Mouse (Mus musculus) CH12.LX (cell line): ENCODE data around the gene Grk6. TPM values are rescaled to one million over a fixed set of nuclear protein-coding genes. Genes with fewer than 3 reads are reported as not detected.

Source experiments
- DNase-seq: peaks from one replicate; pipeline ENCODE4 v3.0.0-alpha.2; 2013; ENCODE audit errors: extremely low read depth
- H3K27ac ChIP-seq: 2 replicates; pipeline ENCODE4 v1.5.1; 2012; ENCODE audit warnings: low read depth, mild to moderate bottlenecking, control low read depth, moderate library complexity; ENCODE audit not compliant: insufficient read depth
- H3K27me3 ChIP-seq: replicated peaks from 2 replicates; pipeline ENCODE3; 2012; ENCODE audit warnings: inconsistent platforms
- H3K36me3 ChIP-seq, 2 experiments: replicated peaks in 1 of 2; 2 replicates each; pipeline versions ENCODE3 to v1.6.1; 2012; ENCODE audit warnings: inconsistent platforms in 1 of 2, low read length in 1 of 2, mild to moderate bottlenecking in 1 of 2, mixed read lengths in 1 of 2, moderate library complexity in 1 of 2; ENCODE audit not compliant: control insufficient read depth in 1 of 2, insufficient read depth in 1 of 2
- H3K4me1 ChIP-seq, 2 experiments: 2 replicates each; pipeline ENCODE4 v1.6.1; 2012; ENCODE audit warnings: inconsistent platforms in 1 of 2, moderate library complexity in 1 of 2; ENCODE audit not compliant: insufficient read depth in 2 of 2, control insufficient read depth in 1 of 2
- H3K4me2 ChIP-seq: 2 replicates; pipeline ENCODE4 v1.6.1; 2012; ENCODE audit warnings: low read depth, mild to moderate bottlenecking, control low read depth; ENCODE audit not compliant: poor library complexity, insufficient read depth, severe bottlenecking
- H3K4me3 ChIP-seq, 3 experiments: fragments of 150-350 bp in 1 of 3; sonication (generic) in 1 of 3; replicated peaks in 1 of 3; 2 replicates each; pipeline versions ENCODE3 to v1.5.1; 2011 to 2012; ENCODE audit warnings: low read depth in 2 of 3, low read length in 2 of 3, mild to moderate bottlenecking in 2 of 3, moderate library complexity in 2 of 3, control low read depth in 1 of 3, improper control_type of control experiment in 1 of 3, inconsistent platforms in 1 of 3, mixed read lengths in 1 of 3; ENCODE audit not compliant: poor library complexity in 1 of 3
- H3K79me2 ChIP-seq: replicated peaks from 2 replicates; pipeline ENCODE4 v1.6.1; 2012; ENCODE audit warnings: mild to moderate bottlenecking, moderate library complexity; ENCODE audit not compliant: control insufficient read depth, poor library complexity, insufficient read depth, severe bottlenecking; ENCODE audit errors: extremely low read depth
- H3K9ac ChIP-seq: 2 replicates; pipeline ENCODE4 v1.6.1; 2012; ENCODE audit warnings: low read depth, mild to moderate bottlenecking, control low read depth, moderate library complexity; ENCODE audit not compliant: insufficient read depth
- H3K9me3 ChIP-seq: replicated peaks from 2 replicates; pipeline ENCODE3; 2012; ENCODE audit warnings: low read length, inconsistent platforms, mixed read lengths
- BHLHE40 ChIP-seq: IDR thresholded peaks from 2 replicates; pipeline ENCODE4 v1.6.1; 2011; ENCODE audit warnings: mild to moderate bottlenecking, low read depth, low read length, improper control_type of control experiment
- CHD1 ChIP-seq: IDR thresholded peaks from 2 replicates; pipeline ENCODE4 v1.6.1; 2012; ENCODE audit warnings: low read depth, low read length, improper control_type of control experiment, inconsistent platforms
- CHD2 ChIP-seq: IDR thresholded peaks from 2 replicates; pipeline ENCODE4 v1.6.1; 2011; ENCODE audit warnings: low read length, improper control_type of control experiment
- CTCF ChIP-seq, 2 experiments: IDR thresholded peaks in 1 of 2; conservative IDR thresholded peaks in 1 of 2; 2 replicates each; pipeline ENCODE4 v1.5.1; 2011 to 2012; ENCODE audit warnings: low read depth in 2 of 2, low read length in 2 of 2, improper control_type of control experiment in 1 of 2, inconsistent platforms in 1 of 2, mild to moderate bottlenecking in 1 of 2, moderate library complexity in 1 of 2
- ELF1 ChIP-seq: IDR thresholded peaks from 2 replicates; pipeline ENCODE4 v1.6.1; 2014; ENCODE audit warnings: low read depth, mild to moderate bottlenecking, inconsistent platforms, low read length, improper control_type of control experiment
- EP300 ChIP-seq: IDR thresholded peaks from 2 replicates; pipeline ENCODE4 v1.6.1; 2011; ENCODE audit warnings: low read length, improper control_type of control experiment
- ETS1 ChIP-seq: conservative IDR thresholded peaks from 2 replicates; pipeline ENCODE4 v1.6.1; 2012; ENCODE audit warnings: low read depth, mild to moderate bottlenecking, inconsistent platforms, low read length, improper control_type of control experiment, moderate library complexity
- GABPA ChIP-seq: IDR thresholded peaks from 2 replicates; pipeline ENCODE4 v1.6.1; 2012; ENCODE audit warnings: low read depth, low read length, improper control_type of control experiment, inconsistent platforms; ENCODE audit not compliant: insufficient replicate concordance
- HCFC1 ChIP-seq: IDR thresholded peaks from 2 replicates; pipeline ENCODE4 v1.6.1; 2012; ENCODE audit warnings: low read depth, mild to moderate bottlenecking, inconsistent platforms, low read length, improper control_type of control experiment
- JUN ChIP-seq: IDR thresholded peaks from 2 replicates; pipeline ENCODE4 v1.6.1; 2011; ENCODE audit warnings: low read depth, mild to moderate bottlenecking, low read length, improper control_type of control experiment, moderate library complexity; ENCODE audit not compliant: insufficient read depth
- JUND ChIP-seq: conservative IDR thresholded peaks from 2 replicates; pipeline ENCODE4 v1.6.1; 2011; ENCODE audit warnings: low read depth, low read length, improper control_type of control experiment
- KAT2A ChIP-seq: IDR thresholded peaks from 2 replicates; pipeline ENCODE4 v1.6.1; 2012; ENCODE audit warnings: low read length, improper control_type of control experiment, inconsistent platforms; ENCODE audit not compliant: insufficient replicate concordance
- MAFK ChIP-seq: IDR thresholded peaks from 2 replicates; pipeline ENCODE4 v1.6.1; 2011; ENCODE audit warnings: low read length, improper control_type of control experiment; ENCODE audit not compliant: insufficient replicate concordance
- MAX ChIP-seq: IDR thresholded peaks from 2 replicates; pipeline ENCODE4 v1.6.1; 2011; ENCODE audit warnings: low read length, improper control_type of control experiment
- MAZ ChIP-seq: IDR thresholded peaks from 2 replicates; pipeline ENCODE4 v1.6.1; 2012; ENCODE audit warnings: low read depth, mild to moderate bottlenecking, inconsistent platforms, low read length, improper control_type of control experiment, moderate library complexity
- MEF2A ChIP-seq: IDR thresholded peaks from 2 replicates; pipeline ENCODE4 v1.6.1; 2014; ENCODE audit warnings: low read depth, mild to moderate bottlenecking, inconsistent platforms, low read length, improper control_type of control experiment, borderline replicate concordance
- MXI1 ChIP-seq: IDR thresholded peaks from 2 replicates; pipeline ENCODE4 v1.6.1; 2011; ENCODE audit warnings: mild to moderate bottlenecking, low read depth, low read length, improper control_type of control experiment
- PAX5 ChIP-seq: IDR thresholded peaks from 2 replicates; pipeline ENCODE4 v1.6.1; 2012; ENCODE audit warnings: low read length, inconsistent platforms, mixed read lengths
- POLR2AphosphoS2 ChIP-seq: IDR thresholded peaks from 2 replicates; pipeline ENCODE4 v1.6.1; 2011; ENCODE audit warnings: low read depth, low read length, improper control_type of control experiment
- RAD21 ChIP-seq: IDR thresholded peaks from 2 replicates; pipeline ENCODE4 v1.6.1; 2011; ENCODE audit warnings: low read depth, mild to moderate bottlenecking, low read length, improper control_type of control experiment, moderate library complexity
- RCOR1 ChIP-seq: conservative IDR thresholded peaks from 2 replicates; pipeline ENCODE4 v1.6.1; 2012; ENCODE audit warnings: low read depth, mild to moderate bottlenecking, inconsistent platforms, low read length, improper control_type of control experiment
- SIN3A ChIP-seq: IDR thresholded peaks from 2 replicates; pipeline ENCODE4 v1.6.1; 2012; ENCODE audit warnings: low read length, improper control_type of control experiment, inconsistent platforms
- TBP ChIP-seq: conservative IDR thresholded peaks from 2 replicates; pipeline ENCODE4 v1.6.1; 2011; ENCODE audit warnings: low read depth, low read length, improper control_type of control experiment
- TCF12 ChIP-seq: IDR thresholded peaks from 2 replicates; pipeline ENCODE4 v1.6.1; 2014; ENCODE audit warnings: low read depth, mild to moderate bottlenecking, inconsistent platforms, low read length, improper control_type of control experiment
- UBTF ChIP-seq: IDR thresholded peaks from 2 replicates; pipeline ENCODE4 v1.6.1; 2012; ENCODE audit warnings: low read depth, mild to moderate bottlenecking, inconsistent platforms, low read length, improper control_type of control experiment, moderate library complexity
- USF1 ChIP-seq: IDR thresholded peaks from 2 replicates; pipeline ENCODE4 v1.6.1; 2014; ENCODE audit warnings: low read depth, mild to moderate bottlenecking, inconsistent platforms, low read length, improper control_type of control experiment
- USF2 ChIP-seq: conservative IDR thresholded peaks from 2 replicates; pipeline ENCODE4 v1.6.1; 2011; ENCODE audit warnings: low read depth, low read length, improper control_type of control experiment
- ZC3H11A ChIP-seq: IDR thresholded peaks from 2 replicates; pipeline ENCODE4 v1.6.1; 2012; ENCODE audit warnings: low read depth, mild to moderate bottlenecking, inconsistent platforms, low read length, improper control_type of control experiment
- ZNF384 ChIP-seq: IDR thresholded peaks from 2 replicates; pipeline ENCODE4 v1.6.1; 2012; ENCODE audit warnings: low read depth, low read length, improper control_type of control experiment, inconsistent platforms
- dilution Hi-C: fragments of 300-500 bp; cut with MboI; formaldehyde crosslinking; loops from 2 replicates; pipeline ENCODE4 v1.14.3; 2020; ENCODE audit warnings: low sequenced_read_pairs; ENCODE audit not compliant: extremely low pct_unique_long_range_greater_than_20kb, extremely low pct_ligation_motif_present
- in situ Hi-C: fragments of 300-500 bp; cut with MboI; formaldehyde crosslinking; loops from 3 replicates; pipeline ENCODE4 v1.14.3; 2019; ENCODE audit warnings: low sequenced_read_pairs, low pct_ligation_motif_present, low pct_unique_long_range_greater_than_20kb, mixed read lengths
- polyA plus RNA-seq: library from polyadenylated mRNA; unstranded; fragments of >175 nt; gene quantifications from 2 replicates; pipeline ENCODE4 v1.2.1, GENCODE M21; 2012; ENCODE audit warnings: low read depth; ENCODE audit not compliant: insufficient read length
- total RNA-seq, 2 experiments: library from RNA; depleted of rRNA; stranded (reverse); fragments of 300-350 nt in 1 of 2; fragments of >200 nt in 1 of 2; gene quantifications; 2 replicates each; pipeline ENCODE4 v1.2.3; 2012 to 2014

The Grk6 gene
- total and polyA plus RNA-seq, 3 experiments: 59.0 to 71.0 (median 60.1) TPM

- Histone ChIP-seq H3K27ac (no peak overlapping the region), H3K4me1 (peaks cover 7 to 15% of the 10 kb centered on the region in 2 experiments), H3K4me2 (no peak overlapping the region), H3K4me3 (no peak overlapping the region), H3K27me3 (no peaks in the 10 kb centered on the region), H3K36me3 (peaks cover 48 to 90% of the 10 kb centered on the region in 2 experiments), H3K79me2 (no peaks in the 10 kb centered on the region), H3K9me3 (no peaks in the 10 kb centered on the region), H3K9ac (no peak overlapping the region)
- dilution Hi-C loops: no loop called here
- DNase-seq: no peak
- TF ChIP-seq PAX5 (no peak), MAX (no peak), MXI1 (no peak), ETS1 (no peak), ZC3H11A (no peak), KAT2A (no peak)
- in situ Hi-C loops: no loop called here
Measured at GRCm38 (mm10) chr13:55505810-55506209, 60.9 kb downstream of the Grk6 start.

GRCm38 (mm10) chr13:55506697-55507096 lies 61.8 kb downstream of the Grk6 start:
- H3K4me1 ChIP-seq: peaks cover 16 to 24% of the 10 kb centered on the region in 2 experiments
- in situ Hi-C loops (no loop called here), dilution Hi-C loops (no loop called here)

GRCm38 (mm10) chr13:55507877-55508276 lies 63.0 kb downstream of the Grk6 start:
- DNase-seq: no peak
- dilution Hi-C loops (no loop called here), in situ Hi-C loops (no loop called here)
- Histone ChIP-seq H3K9me3 (no peaks in the 10 kb centered on the region), H3K27me3 (no peaks in the 10 kb centered on the region), H3K27ac (no peak overlapping the region), H3K4me2 (no peak overlapping the region), H3K79me2 (no peaks in the 10 kb centered on the region), H3K9ac (no peak overlapping the region), H3K4me1 (peaks cover 24 to 33% of the 10 kb centered on the region in 2 experiments), H3K36me3 (peaks cover 48 to 76% of the 10 kb centered on the region in 2 experiments), H3K4me3 (no peak overlapping the region)
- TF ChIP-seq USF1: no peak
- TF ChIP-seq CHD2: no peak
- no peak for TF ChIP-seq POLR2AphosphoS2
- TF ChIP-seq CHD1: no peak
- no peak for TF ChIP-seq RAD21
- no peak for TF ChIP-seq EP300
- TF ChIP-seq TBP: no peak
- no peak for TF ChIP-seq UBTF
- no peak for TF ChIP-seq MEF2A
- no peak for TF ChIP-seq ZNF384
- no peak for TF ChIP-seq SIN3A
- no peak for TF ChIP-seq KAT2A
- TF ChIP-seq CTCF (conservative IDR thresholded peaks at IDR 0.05 in 1 of 2, IDR thresholded peaks at IDR 0.05 in 1 of 2; ENCODE audit: low read depth in 2 of 2, low read length in 2 of 2): no peak
- TF ChIP-seq ELF1: no peak

More at GRCm38 (mm10) chr13:55506697-55507096, 61.8 kb downstream of the Grk6 start:
- H3K27ac ChIP-seq: no peak overlapping the region
- no peak for DNase-seq
- TF ChIP-seq KAT2A (no peak), RCOR1 (no peak), PAX5 (no peak), MAFK (no peak), MAZ (no peak), CTCF (conservative IDR thresholded peaks at IDR 0.05 in 1 of 2, IDR thresholded peaks at IDR 0.05 in 1 of 2; ENCODE audit: low read depth in 2 of 2, low read length in 2 of 2) (no peak), JUND (no peak), USF1 (no peak), ZC3H11A (no peak), GABPA (no peak), EP300 (no peak), JUN (no peak), TCF12 (no peak), BHLHE40 (no peak), HCFC1 (no peak), USF2 (no peak), RAD21 (no peak)
- no peak overlapping the region for H3K4me3 ChIP-seq
- H3K9me3 ChIP-seq: no peaks in the 10 kb centered on the region
- no peak overlapping the region for H3K4me2 ChIP-seq
- H3K79me2 ChIP-seq: no peaks in the 10 kb centered on the region
- H3K27me3 ChIP-seq: no peaks in the 10 kb centered on the region
- H3K36me3 ChIP-seq: peaks cover 48 to 85% of the 10 kb centered on the region in 2 experiments
- H3K9ac ChIP-seq: no peak overlapping the region
